Mouse (Mus musculus) layer of hippocampus, adult 9-11 months (tissue): ENCODE results near the gene Myl7.

Source experiments
- DNase-seq: peaks from one replicate; pipeline ENCODE4 v3.0.0; 2022

Gene Myl7

GRCm38 (mm10) chr11:5861678-5862393, 36.7 kb downstream of the Myl7 start, which contains the start of gene Aebp1:
Gene Aebp1 (plus strand): TSS chr11:5861947.
- no peak for DNase-seq

DNA sequence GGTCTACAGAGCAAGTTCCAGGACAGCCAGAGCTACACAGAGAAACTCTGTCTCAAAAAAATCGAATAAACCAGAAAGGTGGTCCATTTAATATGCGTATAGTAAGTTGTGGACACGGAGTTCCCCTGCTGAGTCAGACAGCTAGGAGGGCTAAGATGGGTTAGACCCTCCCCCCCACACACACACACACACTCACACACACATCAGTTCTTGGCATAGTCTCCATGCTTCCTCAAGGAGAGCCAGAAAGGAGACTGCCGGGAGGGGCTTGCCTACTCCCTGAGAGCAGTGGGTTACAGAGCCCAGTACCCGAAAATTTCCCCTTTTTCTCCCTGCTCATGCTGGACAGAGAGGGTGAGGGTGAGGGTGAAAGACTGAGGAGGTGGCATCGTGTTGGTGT, 37.9 kb downstream of the Myl7 start:
- no peak for DNase-seq

DNA sequence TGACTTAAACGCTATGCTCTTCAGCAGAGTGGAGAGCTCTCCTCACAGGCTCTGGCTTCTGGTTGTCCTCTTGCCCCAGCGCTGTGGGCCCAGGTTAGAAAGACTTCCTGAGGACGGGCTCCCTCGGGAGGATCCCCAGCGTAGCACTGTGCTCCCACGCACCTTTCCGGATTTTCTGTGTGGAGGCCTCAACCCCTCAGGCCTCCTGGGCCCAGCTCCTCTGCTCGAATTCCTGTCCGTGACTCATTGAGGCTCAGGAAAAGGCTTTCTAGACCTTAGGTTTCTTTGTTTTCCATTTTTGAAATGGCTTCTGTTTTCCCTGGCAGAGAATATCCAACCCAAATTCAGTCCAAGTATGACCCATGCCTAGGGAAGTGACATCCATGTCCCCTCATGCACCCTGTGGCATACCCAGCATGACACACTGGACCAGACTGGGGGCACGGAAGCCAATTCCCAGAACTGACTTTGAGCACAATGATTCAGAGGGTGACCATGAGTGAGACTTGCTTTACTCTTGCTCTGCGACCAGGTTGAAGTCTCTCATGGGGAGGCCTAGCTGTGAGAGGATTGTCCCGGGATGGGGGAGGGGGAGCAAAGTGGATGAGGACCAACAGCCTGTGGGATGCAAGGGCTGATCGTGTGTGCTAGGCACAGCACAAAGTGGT, 38.6 kb downstream of the Myl7 start:
- no peak for DNase-seq

GRCm38 (mm10) chr11:5858723-5859122, 39.9 kb downstream of the Myl7 start:
- no peak for DNase-seq

DNA sequence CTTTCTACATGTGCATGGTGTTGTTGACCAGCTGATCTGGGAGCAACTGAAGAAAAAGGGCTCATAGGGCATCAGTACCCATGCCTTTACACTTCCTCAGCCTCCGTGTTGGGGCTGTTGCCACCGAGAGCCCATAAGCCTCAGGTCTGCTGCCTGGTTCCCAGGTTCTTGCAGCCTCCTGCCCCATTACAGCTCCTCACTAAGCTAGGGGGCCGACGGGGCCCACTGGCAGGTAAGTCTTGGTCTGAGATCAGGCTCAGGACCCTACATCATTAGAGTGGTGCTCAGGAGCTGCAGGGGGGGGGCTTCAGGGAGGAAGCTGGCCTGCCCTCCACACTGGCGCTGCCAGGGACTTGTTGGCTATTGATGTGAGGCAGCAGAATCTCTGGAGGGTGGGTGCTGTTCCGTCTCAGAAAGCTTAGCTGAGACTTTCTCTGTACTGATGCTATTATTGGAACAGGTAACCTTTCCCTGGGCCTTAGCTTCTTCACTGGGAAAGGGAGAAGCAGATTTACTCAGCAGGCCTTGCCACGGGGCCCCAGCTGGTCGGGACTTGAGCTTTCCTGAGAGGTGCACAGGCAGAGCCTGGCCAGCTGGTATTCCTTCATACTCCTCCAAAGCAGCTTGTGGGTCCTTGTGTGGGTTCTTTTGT, 42.0 kb downstream of the Myl7 start:
- no peak for DNase-seq

DNA sequence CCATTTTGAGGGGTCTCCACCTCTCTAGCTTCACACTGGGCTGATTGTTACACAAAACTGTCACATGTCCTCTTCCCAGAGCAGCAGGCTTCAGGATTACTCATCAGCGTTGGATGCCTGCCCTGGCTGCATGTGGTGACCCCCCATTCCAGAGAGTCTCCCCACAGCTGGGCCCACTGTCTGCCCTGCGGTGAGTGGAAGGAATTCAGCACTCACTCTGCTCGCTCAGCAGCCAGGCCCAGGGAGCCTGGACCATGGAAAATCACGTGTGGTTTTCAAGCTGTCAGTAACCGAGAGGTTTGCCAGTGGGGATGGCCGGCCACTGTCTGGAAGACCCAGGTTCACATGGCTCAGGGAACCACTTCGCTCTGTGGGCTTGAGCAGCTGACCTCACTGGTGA, 42.7 kb downstream of the Myl7 start:
- DNase-seq, result peak; percentile 88

DNA sequence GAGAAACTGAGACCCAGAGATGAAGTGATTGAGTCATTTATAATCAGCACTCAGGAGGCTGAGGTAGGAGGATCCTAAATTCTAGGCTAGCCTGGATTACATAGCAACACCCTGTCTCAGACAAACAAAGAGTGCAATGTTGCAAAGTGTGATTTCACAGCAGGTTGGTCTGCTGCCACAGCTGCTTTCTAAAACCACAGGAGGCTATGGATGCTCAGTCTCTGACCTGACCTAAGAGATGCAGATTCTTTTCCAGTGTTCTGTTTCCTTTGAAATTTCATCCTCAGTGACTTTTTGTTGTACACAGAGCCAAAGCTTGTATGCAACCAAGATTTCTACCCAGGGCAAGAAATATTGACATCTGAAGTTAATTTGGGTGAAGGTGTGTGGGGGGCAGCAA, 43.1 kb downstream of the Myl7 start:
- DNase-seq, result no peak

- DNase-seq, result no peak
These were observed 46.3 kb downstream of the Myl7 start for GRCm38 (mm10) chr11:5852314-5852713.

DNA sequence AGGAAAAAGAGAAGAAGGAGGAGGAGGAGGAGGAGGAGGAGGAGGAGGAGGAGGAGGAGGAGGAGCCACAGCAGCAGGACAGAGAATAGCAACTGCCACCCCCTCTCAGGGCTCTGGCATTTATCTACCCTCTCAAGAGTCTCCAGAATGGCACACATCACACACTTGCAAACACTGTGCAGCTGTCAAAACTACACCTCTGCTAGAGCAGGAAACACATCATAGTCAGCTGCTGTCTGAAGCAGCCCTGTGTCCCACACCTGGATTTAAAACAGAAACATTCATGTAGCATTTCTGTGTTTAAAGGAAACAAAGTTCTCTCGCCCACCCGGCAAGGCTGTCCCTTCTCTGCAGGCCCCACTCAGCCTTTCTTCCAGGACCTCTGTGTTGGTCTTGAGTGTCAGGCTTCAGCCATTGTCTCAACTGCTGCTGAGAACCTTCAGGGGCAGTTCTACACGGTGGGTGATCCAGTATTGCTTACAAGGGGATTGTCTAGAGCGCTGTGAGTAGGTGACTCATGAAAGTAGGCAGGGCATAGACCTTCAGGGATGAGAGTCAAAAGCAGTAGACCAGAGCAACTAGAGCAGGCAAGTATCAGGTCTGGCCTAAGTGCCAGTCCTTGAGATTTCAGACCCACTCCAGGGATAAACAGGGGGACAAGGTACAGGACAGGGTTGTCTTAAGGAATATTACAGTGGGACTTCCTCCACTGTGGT, 47.4 kb downstream of the Myl7 start:
- no peak for DNase-seq

- DNase-seq, result no peak
These were observed 48.1 kb downstream of the Myl7 start for GRCm38 (mm10) chr11:5850452-5850851.

GRCm38 (mm10) chr11:5849316-5849715, 49.3 kb downstream of the Myl7 start:
- DNase-seq, result no peak

- DNase-seq, result peak; percentile 90
These were observed 49.8 kb downstream of the Myl7 start for GRCm38 (mm10) chr11:5848741-5849140.

- DNase-seq, result no peak
These were observed 51.8 kb downstream of the Myl7 start for GRCm38 (mm10) chr11:5846639-5847345.
